Mouse (Mus musculus): Measurements from ENCODE around the gene Os9.

GRCm38 (mm10) chr10:127085052-127085451 is 35.9 kb downstream of the Os9 start:
- TF ChIP-seq CTCF (conservative IDR thresholded peaks at IDR 0.05; ENCODE audit: low read length) (no peak), NANOG (IDR thresholded peaks at IDR 0.05; ENCODE audit: borderline replicate concordance, low read length) (no peak)
